Mouse (Mus musculus) thymus, adult 2 months (tissue): ENCODE measurements around the gene Slc26a8. TPM values are rescaled to one million over a fixed set of nuclear protein-coding genes. Genes with fewer than 3 reads are reported as not detected.
A peak's percentile ranks its signal among the peaks of the same experiment; 100 is the strongest.

Experiments
- DNase-seq: peaks from one replicate; pipeline ENCODE4 v3.0.0; 2021
- H3K27ac ChIP-seq: fragments of 200-500 bp; 2 replicates; pipeline ENCODE4 v1.5.1; 2012; ENCODE audit warnings: low read length, control low read depth; ENCODE audit not compliant: control insufficient read depth, insufficient read depth
- H3K27me3 ChIP-seq: fragments of 200-500 bp; 2 replicates; pipeline ENCODE4 v1.6.1; 2012; ENCODE audit warnings: mild to moderate bottlenecking, low read length, moderate library complexity, mixed read lengths; ENCODE audit not compliant: control insufficient read depth, insufficient read depth
- H3K36me3 ChIP-seq: fragments of 200-500 bp; 2 replicates; pipeline ENCODE4 v1.6.1; 2012; ENCODE audit warnings: mild to moderate bottlenecking, low read length, moderate library complexity; ENCODE audit not compliant: control insufficient read depth, insufficient read depth
- H3K4me1 ChIP-seq: fragments of 200-500 bp; replicated peaks from 2 replicates; pipeline ENCODE4 v1.6.1; 2012; ENCODE audit warnings: low read length; ENCODE audit not compliant: control insufficient read depth, insufficient read depth
- H3K4me3 ChIP-seq: fragments of 200-500 bp; 2 replicates; pipeline ENCODE4 v1.5.1; 2012; ENCODE audit warnings: mild to moderate bottlenecking, low read length, control low read depth, moderate library complexity; ENCODE audit not compliant: control insufficient read depth, insufficient read depth
- CTCF ChIP-seq: fragments of 200-500 bp; IDR thresholded peaks from 2 replicates; pipeline ENCODE4 v1.5.1; 2012; ENCODE audit warnings: mild to moderate bottlenecking, control low read depth, low read length, moderate library complexity, borderline replicate concordance; ENCODE audit not compliant: control insufficient read depth, poor library complexity, insufficient read depth; ENCODE audit errors: extremely low read depth
- POLR2A ChIP-seq: fragments of 200-500 bp; IDR thresholded peaks from 2 replicates; pipeline ENCODE4 v1.6.1; 2012; ENCODE audit warnings: mild to moderate bottlenecking, low read length, control low read depth, moderate library complexity; ENCODE audit not compliant: control insufficient read depth, poor library complexity, insufficient read depth; ENCODE audit errors: extremely low read depth
- WGBS: fragments of 180-500 bp; shearing (Covaris S2); methylation state at CpG from one replicate; pipeline ENCODE4 v1.1.7; 2018; 5-methylcytosine and 5-hydroxymethylcytosine counted together
- polyA plus RNA-seq: library from polyadenylated mRNA; depleted of rRNA; stranded (reverse); fragments of >200 nt; gene quantifications from 2 replicates; pipeline ENCODE4 v1.2.3, GENCODE M21; 2012

Slc26a8 gene
- polyA plus RNA-seq, 1 experiment, result 0.75 TPM

DNA sequence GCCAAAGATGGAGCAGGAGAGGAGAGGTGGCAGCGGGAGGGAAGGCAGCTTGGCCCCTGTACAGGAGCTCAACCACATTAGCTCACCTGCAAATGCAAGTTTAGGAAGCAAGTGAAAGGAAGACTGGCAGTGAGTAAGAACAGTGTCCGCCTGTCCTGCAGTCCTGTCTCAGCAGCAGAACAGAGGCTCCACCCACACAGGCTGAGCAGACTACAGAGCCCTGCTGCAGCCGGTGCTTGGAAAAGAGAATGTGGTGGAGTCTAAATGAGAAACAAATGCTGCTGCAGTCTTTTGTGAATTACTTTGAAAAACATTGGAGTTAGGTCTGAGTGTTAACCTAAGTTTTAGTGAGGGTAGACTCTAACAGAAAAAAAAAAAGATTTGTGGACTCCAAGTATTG lies 27.5 kb upstream of the Slc26a8 start:
- no peak overlapping the region for H3K27ac ChIP-seq
- peaks cover 59% of the 10 kb centered on the region for H3K36me3 ChIP-seq
- no peaks in the 10 kb centered on the region for H3K27me3 ChIP-seq
- DNase-seq, result no peak
- H3K4me1 ChIP-seq, result no peaks in the 10 kb centered on the region
- TF ChIP-seq CTCF, result no peak
- no peak for TF ChIP-seq POLR2A
- 93% methylated on average over 3 of the region's 3 CpGs for WGBS
- no peak overlapping the region for H3K4me3 ChIP-seq

DNA sequence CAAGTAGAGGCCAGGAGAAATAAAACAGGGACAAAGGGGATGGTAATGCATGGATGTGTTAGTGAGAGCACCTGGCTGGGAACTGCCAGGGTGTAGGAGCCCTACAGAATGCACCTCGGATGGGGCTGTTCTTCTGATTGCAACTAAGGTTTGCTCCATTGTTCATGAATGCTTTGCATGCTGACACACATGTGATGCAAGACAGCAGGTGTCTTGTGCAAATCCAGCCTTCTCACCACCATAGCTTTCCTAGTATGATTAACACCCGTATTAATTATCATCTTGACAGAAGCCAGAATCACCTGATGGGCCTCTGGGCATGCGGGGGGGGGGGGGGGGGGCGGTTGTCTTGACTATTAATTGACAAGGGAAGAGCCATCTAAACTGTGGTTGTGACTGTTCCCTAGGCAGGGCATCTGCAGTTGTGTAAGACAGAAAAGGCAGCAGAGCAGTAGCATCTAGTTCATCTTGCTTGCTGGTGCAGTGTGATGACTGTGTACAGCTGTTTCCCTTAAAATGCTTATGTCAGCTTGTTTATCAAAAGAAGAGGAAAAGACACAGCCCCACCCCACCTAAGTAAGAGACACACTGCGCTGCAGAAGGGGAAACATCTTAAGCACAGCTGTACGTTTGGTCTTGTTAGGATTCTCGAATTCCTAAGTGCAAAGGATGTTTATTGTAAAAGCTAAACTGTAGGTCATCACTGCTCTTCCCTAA lies 26.0 kb upstream of the Slc26a8 start:
- no peak for DNase-seq

GRCm38 (mm10) chr17:28714006-28714405 lies 24.0 kb upstream of the Slc26a8 start:
- no peaks in the 10 kb centered on the region for H3K27me3 ChIP-seq
- no peak overlapping the region for H3K4me3 ChIP-seq
- peaks cover 44% of the 10 kb centered on the region for H3K36me3 ChIP-seq
- 100% methylated on average over 3 of the region's 3 CpGs for WGBS
- no peak for DNase-seq
- no peak overlapping the region for H3K27ac ChIP-seq
- TF ChIP-seq POLR2A, result no peak
- TF ChIP-seq CTCF, result no peak
- H3K4me1 ChIP-seq, result 0 out of 2 replicates have a peak, but pooled peaks cover 4% of the 10 kb centered on the region

More for the DNA sequence above, 26.0 kb upstream of the Slc26a8 start:
- 84% methylated on average over 7 of the region's 7 CpGs for WGBS
- Histone ChIP-seq H3K4me3 (no peak overlapping the region), H3K4me1 (no peaks in the 10 kb centered on the region), H3K27ac (no peak overlapping the region), H3K27me3 (no peaks in the 10 kb centered on the region), H3K36me3 (peaks cover 49% of the 10 kb centered on the region)
- TF ChIP-seq POLR2A, result no peak
- no peak for TF ChIP-seq CTCF

- H3K27me3 ChIP-seq, result no peaks in the 10 kb centered on the region
- H3K27ac ChIP-seq, result no peak overlapping the region
- H3K36me3 ChIP-seq, result peaks cover 36% of the 10 kb centered on the region
- TF ChIP-seq POLR2A, result no peak
- TF ChIP-seq CTCF, result no peak
- no peak overlapping the region for H3K4me3 ChIP-seq
- H3K4me1 ChIP-seq, result 0 out of 2 replicates have a peak, but pooled peaks cover 4% of the 10 kb centered on the region
- WGBS, result 93% methylated on average over 6 of the region's 6 CpGs
- no peak for DNase-seq
These were observed 22.3 kb upstream of the Slc26a8 start for GRCm38 (mm10) chr17:28712305-28712704.

DNA sequence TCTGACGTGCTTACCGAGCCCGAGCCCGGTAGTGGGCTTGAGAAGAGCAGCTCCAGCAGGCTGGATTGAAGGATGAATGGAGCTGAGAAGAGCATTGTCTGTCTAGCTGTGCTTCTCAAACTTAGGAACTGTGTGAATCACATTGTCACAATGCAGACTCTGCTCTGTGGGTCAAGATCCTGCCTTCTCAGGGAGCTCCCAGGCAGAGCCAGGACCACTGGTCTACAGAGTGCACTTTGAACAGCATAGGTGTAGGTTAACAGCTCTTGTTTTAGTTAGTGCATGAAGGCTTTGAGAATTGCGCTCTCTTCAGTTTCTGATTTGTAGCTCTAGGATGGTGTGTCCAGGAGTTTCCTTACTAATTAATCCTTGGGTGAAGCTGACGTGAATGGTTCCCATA lies 21.2 kb upstream of the Slc26a8 start:
- Histone ChIP-seq H3K4me3 (no peak overlapping the region), H3K36me3 (peaks cover 26% of the 10 kb centered on the region), H3K27me3 (no peaks in the 10 kb centered on the region), H3K4me1 (0 out of 2 replicates have a peak, but pooled peaks cover 4% of the 10 kb centered on the region), H3K27ac (no peak overlapping the region)
- 96% methylated on average over 6 of the region's 6 CpGs for WGBS
- no peak for DNase-seq
- no peak for TF ChIP-seq POLR2A
- no peak for TF ChIP-seq CTCF

DNA sequence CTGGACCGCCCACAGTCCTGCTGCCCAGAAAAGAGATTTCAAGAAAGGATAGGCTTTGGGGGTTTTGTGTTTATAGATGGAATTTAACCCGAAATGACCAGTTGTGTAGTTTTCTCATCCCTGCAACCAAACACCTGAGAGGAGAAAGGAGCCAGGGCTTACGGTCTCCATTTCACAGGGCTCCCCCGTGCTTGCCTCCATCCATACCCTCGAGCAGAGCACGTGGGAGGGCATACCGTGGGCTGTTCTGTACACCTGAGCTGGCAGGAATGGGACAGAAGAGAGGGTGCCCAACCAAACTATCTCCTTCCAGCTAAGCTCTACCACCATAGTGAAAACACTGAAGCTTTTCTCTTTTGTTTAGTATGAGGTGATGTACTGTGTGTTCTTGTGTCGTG lies 20.3 kb upstream of the Slc26a8 start:
- Histone ChIP-seq H3K27ac (no peak overlapping the region), H3K4me3 (no peak overlapping the region), H3K27me3 (no peaks in the 10 kb centered on the region), H3K36me3 (peaks cover 17% of the 10 kb centered on the region), H3K4me1 (0 out of 2 replicates have a peak, but pooled peaks cover 4% of the 10 kb centered on the region)
- TF ChIP-seq CTCF, result no peak
- WGBS, result 86% methylated on average over 8 of the region's 8 CpGs
- DNase-seq, result no peak

GRCm38 (mm10) chr17:28709552-28710290 lies 19.7 kb upstream of the Slc26a8 start:
- Histone ChIP-seq H3K4me3 (no peak overlapping the region), H3K27me3 (no peaks in the 10 kb centered on the region), H3K4me1 (0 out of 2 replicates have a peak, but pooled peaks cover 4% of the 10 kb centered on the region), H3K36me3 (peaks cover 11% of the 10 kb centered on the region), H3K27ac (0 out of 2 replicates have a peak overlapping the region, but pooled peaks have one; percentile 8)
- no peak for TF ChIP-seq CTCF
- no peak for TF ChIP-seq POLR2A
- WGBS, result 62% methylated on average over 8 of the region's 8 CpGs
- DNase-seq, result no peak
